Mouse (Mus musculus): Measurements from ENCODE around the gene Cdk8. TPM values are rescaled to one million over a fixed set of nuclear protein-coding genes. Genes with fewer than 3 reads are reported as not detected.
A peak's percentile ranks its signal among the peaks of the same experiment; 100 is the strongest.

Cdk8 gene
- total and polyA plus RNA-seq, 3 experiments = 139 to 745 (median 154) TPM

DNA sequence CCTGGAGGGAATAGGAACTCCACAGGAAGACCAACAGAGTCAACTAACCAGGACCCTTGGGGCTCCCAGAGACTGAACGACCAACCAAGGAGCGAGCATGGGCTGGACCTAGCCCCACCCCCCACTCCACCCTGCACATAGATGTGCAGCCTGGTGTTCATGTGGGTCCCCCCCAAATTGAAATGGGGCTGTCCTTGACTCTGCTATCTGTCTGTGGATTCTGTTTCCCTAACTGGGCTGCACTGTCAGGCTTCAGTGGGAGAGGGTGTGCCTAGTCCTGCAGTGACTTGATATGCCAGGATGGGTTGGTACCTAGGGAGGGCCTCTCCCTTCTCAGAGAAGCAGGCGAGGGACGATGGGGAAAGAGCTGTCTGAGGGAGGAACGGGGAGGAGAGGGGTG is 85.3 kb downstream of the Cdk8 start:
- no peak for TF ChIP-seq NRF1 (IDR thresholded peaks at IDR 0.05; ENCODE audit: insufficient read depth, low read depth, low read length, poor library complexity, severe bottlenecking)
- TF ChIP-seq SIN3A (IDR thresholded peaks at IDR 0.05; ENCODE audit: low read length) = peak; percentile 51; the same call in 1 of the 2 replicates
- peak; percentile 83 for TF ChIP-seq TAL1 (IDR thresholded peaks at IDR 0.05; ENCODE audit: low read length)
- TF ChIP-seq EP300 (IDR thresholded peaks at IDR 0.05; ENCODE audit: low read depth in 1 of 2, low read length in 2 of 2) = peak; percentile 67 to 89
- TF ChIP-seq GATA1 (IDR thresholded peaks at IDR 0.05; ENCODE audit: low read depth, low read length) = peak; percentile 46; the same call in 1 of the 2 replicates
- TF ChIP-seq TCF12 (IDR thresholded peaks at IDR 0.05; ENCODE audit: low read depth, low read length) = peak; percentile 81
- TF ChIP-seq MXI1 (IDR thresholded peaks at IDR 0.05; ENCODE audit: low read depth, low read length) = no peak
- no peak for TF ChIP-seq UBTF (IDR thresholded peaks at IDR 0.05; ENCODE audit: borderline replicate concordance, insufficient read depth, low read depth, low read length)
- TF ChIP-seq ETS1 (IDR thresholded peaks at IDR 0.05; ENCODE audit: low read depth, low read length) = peak; percentile 35; the same call in 1 of the 2 replicates
- no peak for TF ChIP-seq POLR2AphosphoS5 (IDR thresholded peaks at IDR 0.05; ENCODE audit: borderline replicate concordance, low read depth, low read length)
- H3K27me3 ChIP-seq (ENCODE audit: control insufficient read depth in 1 of 2, insufficient read depth in 2 of 2, low read length in 2 of 2) = no peaks in the 10 kb centered on the region
- no peak overlapping the region for H3K4me3 ChIP-seq (ENCODE audit: control insufficient read depth in 1 of 2, insufficient read depth in 1 of 2, low read depth in 2 of 2, low read length in 2 of 2)
- H3K27ac ChIP-seq (ENCODE audit: control insufficient read depth, low read depth, low read length) = peak overlapping the region; percentile 20; the same call in 1 of the 2 replicates
- H3K79me2 ChIP-seq (ENCODE audit: control insufficient read depth, insufficient read depth, low read length, poor library complexity) = no peaks in the 10 kb centered on the region
- no peak overlapping the region for H3K9ac ChIP-seq (ENCODE audit: control insufficient read depth, low read depth, low read length, poor library complexity, severe bottlenecking)
- peaks cover 0 to 32% of the 10 kb centered on the region in 2 experiments; a peak in 2 of 4 replicates for H3K36me3 ChIP-seq (ENCODE audit: control insufficient read depth in 1 of 2, insufficient read depth in 2 of 2, low read length in 2 of 2)
- no peaks in the 10 kb centered on the region for H3K9me3 ChIP-seq (replicated peaks; ENCODE audit: insufficient read depth, low read length)
- H3K4me1 ChIP-seq (ENCODE audit: control insufficient read depth in 1 of 2, insufficient read depth in 2 of 2, low read length in 2 of 2) = peaks cover 15 to 35% of the 10 kb centered on the region in 2 experiments
- DNase-seq (ENCODE audit: low read depth, low spot score) = peak; percentile 76

GRCm38 (mm10) chr5:146318051-146318450 is 87.0 kb downstream of the Cdk8 start:
- Histone ChIP-seq H3K27ac (ENCODE audit: control insufficient read depth, low read depth, low read length) (peak overlapping the region; percentile 73), H3K9me3 (replicated peaks; ENCODE audit: insufficient read depth, low read length) (no peaks in the 10 kb centered on the region), H3K4me3 (ENCODE audit: control insufficient read depth in 1 of 2, insufficient read depth in 1 of 2, low read depth in 2 of 2, low read length in 2 of 2) (no peak overlapping the region), H3K9ac (ENCODE audit: control insufficient read depth, low read depth, low read length, poor library complexity, severe bottlenecking) (peak overlapping the region; percentile 36), H3K4me1 (ENCODE audit: control insufficient read depth in 1 of 2, insufficient read depth in 2 of 2, low read length in 2 of 2) (peaks cover 15 to 35% of the 10 kb centered on the region in 2 experiments), H3K27me3 (ENCODE audit: control insufficient read depth in 1 of 2, insufficient read depth in 2 of 2, low read length in 2 of 2) (no peaks in the 10 kb centered on the region), H3K79me2 (ENCODE audit: control insufficient read depth, insufficient read depth, low read length, poor library complexity) (no peaks in the 10 kb centered on the region), H3K36me3 (ENCODE audit: control insufficient read depth in 1 of 2, insufficient read depth in 2 of 2, low read length in 2 of 2) (peaks cover 0 to 32% of the 10 kb centered on the region in 2 experiments; a peak in 2 of 4 replicates)
- no peak for DNase-seq (ENCODE audit: low read depth, low spot score)
- no peak for TF ChIP-seq MXI1 (IDR thresholded peaks at IDR 0.05; ENCODE audit: low read depth, low read length)
- TF ChIP-seq TBP (IDR thresholded peaks at IDR 0.05; ENCODE audit: low read depth, low read length) = no peak
- TF ChIP-seq MAZ (IDR thresholded peaks at IDR 0.05; ENCODE audit: low read depth, low read length) = no peak
- no peak for TF ChIP-seq MEF2A (IDR thresholded peaks at IDR 0.05; ENCODE audit: extremely low read depth, insufficient replicate concordance, low read depth, low read length, poor library complexity, severe bottlenecking)
- TF ChIP-seq POLR2AphosphoS2 (IDR thresholded peaks at IDR 0.05; ENCODE audit: low read length) = no peak
- no peak for TF ChIP-seq NRF1 (IDR thresholded peaks at IDR 0.05; ENCODE audit: insufficient read depth, low read depth, low read length, poor library complexity, severe bottlenecking)
- TF ChIP-seq RCOR1 (IDR thresholded peaks at IDR 0.05; ENCODE audit: low read depth, low read length) = no peak
- TF ChIP-seq SIN3A (IDR thresholded peaks at IDR 0.05; ENCODE audit: low read length) = no peak
- no peak for TF ChIP-seq ETS1 (IDR thresholded peaks at IDR 0.05; ENCODE audit: low read depth, low read length)
- no peak for TF ChIP-seq CHD2 (IDR thresholded peaks at IDR 0.05; ENCODE audit: low read length)
- no peak for TF ChIP-seq HCFC1 (IDR thresholded peaks at IDR 0.05; ENCODE audit: low read depth, low read length)
- TF ChIP-seq KAT2A (conservative IDR thresholded peaks at IDR 0.05; ENCODE audit: low read depth, low read length) = no peak
- TF ChIP-seq ZNF384 (IDR thresholded peaks at IDR 0.05; ENCODE audit: low read depth, low read length) = no peak
- TF ChIP-seq USF2 (IDR thresholded peaks at IDR 0.05; ENCODE audit: borderline replicate concordance in 1 of 2, insufficient read depth in 1 of 2, low read depth in 1 of 2, low read length in 2 of 2) = no peak
- no peak for TF ChIP-seq MAX (IDR thresholded peaks at IDR 0.05; ENCODE audit: low read length)
- no peak for TF ChIP-seq CHD1 (IDR thresholded peaks at IDR 0.05; ENCODE audit: low read depth, low read length)
- no peak for TF ChIP-seq USF1 (IDR thresholded peaks at IDR 0.05; ENCODE audit: low read depth, low read length)
- no peak for TF ChIP-seq POLR2AphosphoS5 (IDR thresholded peaks at IDR 0.05; ENCODE audit: borderline replicate concordance, low read depth, low read length)

All from MEL (cell line).